Mouse (Mus musculus) embryo, embryonic 9.5 days (tissue): ENCODE results near the gene Prkch.

Experiments used
- DNase-seq: peaks from one replicate; pipeline ENCODE4 v3.0.0-alpha.2; 2017; ENCODE audit errors: extremely low spot score

The Prkch gene

DNA sequence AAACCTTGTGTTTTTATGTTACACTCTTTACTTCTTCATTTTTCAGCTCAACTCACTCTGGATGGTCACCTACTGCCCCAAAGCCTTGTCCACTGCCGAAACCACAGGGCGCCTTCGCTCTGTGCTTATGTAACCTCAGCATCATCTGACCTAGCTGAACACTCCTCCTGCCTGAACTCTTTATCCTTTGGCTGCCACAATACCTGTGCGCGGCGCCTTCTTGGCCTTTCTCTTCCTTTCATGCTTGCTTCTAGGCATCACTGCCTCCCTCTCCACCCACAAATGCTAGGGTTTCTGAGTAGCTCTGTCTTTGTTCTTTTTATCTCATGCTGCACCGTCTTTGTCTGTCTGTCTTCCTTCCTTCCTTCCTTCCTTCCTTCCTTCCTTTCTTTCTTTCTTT is 3.8 kb upstream of the Prkch start:
- no peak for DNase-seq

DNA sequence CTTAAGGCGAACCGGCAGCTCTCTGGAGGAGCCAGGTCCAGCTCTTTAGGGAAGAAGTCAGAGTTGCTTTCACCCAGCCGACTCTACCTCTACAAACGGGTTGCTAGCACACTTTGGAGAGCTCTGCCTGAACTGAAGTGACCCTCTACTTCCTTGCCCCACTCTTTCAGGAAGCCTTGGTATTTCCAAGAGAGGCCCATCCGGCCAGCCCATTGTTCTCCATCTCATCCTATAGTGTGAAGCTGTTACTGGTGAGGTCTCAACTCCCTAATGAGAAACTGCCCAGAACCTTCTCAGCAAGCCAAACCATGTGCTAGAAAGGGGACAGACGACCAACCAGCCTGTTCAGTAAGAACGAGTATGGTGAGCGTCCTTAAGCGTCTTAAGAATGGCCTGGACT is 1.3 kb upstream of the Prkch start:
- no peak for DNase-seq

DNA sequence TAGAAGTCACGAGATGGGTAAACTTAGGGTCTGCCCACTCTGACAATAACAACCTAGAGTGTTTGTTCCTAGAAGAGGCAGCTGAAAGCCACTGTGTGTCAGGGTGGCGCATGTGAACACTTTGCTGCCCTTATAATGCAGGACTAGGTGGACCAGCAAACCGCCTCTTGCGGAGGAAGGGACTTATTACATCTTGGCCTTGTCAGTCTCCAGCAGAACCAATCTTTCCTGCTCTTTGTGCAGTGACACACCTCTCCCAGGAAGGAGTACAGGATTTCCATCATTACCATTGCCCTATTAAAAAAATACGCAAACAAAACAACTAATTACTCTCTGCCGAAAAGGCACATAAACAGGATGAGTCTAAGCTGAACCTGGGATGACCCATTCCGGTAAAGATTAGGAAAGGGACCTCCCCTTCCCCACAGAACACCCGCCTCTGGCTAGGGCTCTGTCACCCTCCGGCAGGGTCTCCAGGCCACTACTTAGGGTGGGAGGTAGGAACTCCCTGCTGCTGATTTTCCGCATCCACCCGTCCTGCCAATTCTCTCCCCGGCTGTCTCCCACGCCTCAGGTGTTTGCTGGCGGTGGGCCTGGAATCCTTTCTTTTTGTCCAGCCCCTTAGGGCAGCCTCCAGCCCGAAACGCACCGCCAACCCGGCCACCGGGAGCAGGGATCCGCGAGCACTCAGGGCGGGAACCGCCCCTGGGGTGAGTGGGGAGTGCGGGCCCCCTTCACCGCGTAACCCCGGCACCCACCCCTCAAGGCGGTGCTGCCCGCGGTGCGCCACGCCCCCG is 585 bp upstream of the Prkch start:
- DNase-seq = peak; percentile 37

DNA sequence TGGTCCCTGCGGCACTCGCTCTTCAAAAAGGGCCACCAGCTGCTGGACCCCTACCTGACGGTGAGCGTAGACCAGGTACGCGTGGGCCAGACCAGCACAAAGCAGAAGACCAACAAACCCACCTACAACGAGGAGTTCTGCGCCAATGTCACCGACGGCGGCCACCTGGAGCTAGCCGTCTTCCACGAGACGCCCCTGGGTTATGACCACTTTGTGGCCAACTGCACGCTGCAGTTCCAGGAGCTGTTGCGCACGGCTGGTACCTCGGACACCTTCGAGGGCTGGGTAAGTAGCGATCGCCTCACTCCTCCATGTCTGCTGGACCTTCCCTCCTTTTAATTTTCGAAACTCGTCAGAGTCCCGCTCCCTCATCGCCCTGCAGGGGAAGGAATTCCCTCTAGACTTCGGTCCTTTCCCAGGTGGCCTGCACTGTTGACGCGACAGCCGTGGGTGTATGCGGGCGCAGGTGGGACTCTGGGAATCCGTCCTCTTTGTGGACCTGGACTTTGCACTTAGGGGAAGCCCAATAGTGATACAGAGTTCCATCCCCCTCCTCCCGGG is 725 bp downstream of the Prkch start:
- DNase-seq = no peak

DNA sequence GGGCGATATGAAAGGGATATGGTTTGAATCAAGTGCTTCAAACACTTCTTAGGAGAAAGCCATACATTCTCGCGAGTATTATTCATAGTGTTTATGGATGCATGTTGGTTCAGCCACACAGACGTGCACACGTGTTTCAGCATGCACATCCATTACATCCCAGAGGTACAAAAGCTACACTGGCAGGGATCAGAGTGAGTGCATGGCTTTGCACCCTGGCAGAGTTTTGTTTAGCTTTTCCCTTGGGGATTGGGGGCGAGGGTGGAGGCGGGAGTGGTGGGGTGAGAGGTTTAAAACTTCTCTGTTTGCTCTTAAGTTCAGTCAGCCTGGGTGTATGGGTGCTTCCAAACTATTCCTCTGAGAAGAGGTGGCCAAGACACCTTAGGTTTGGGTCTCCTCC is 1.3 kb downstream of the Prkch start:
- DNase-seq = peak; percentile 20

DNA sequence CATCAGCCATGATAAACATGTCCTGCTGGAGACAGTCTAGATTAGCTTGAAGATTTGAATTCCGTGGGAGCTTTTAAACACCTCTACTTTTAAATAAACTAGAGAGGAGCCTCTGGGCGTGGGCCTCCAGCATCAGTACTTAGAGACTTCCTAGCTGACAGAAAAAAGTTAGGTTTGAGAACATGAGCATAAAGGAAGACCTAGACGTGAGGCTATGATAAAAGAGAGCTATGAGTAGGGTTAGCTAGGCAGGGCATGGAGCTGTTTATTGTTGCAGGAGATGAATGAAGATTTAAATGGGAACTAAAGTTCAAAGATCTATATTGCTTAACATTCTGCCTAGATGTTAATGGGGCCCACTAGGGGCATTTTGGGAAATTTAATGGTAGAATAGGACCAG is 2.7 kb downstream of the Prkch start:
- DNase-seq = no peak

DNA sequence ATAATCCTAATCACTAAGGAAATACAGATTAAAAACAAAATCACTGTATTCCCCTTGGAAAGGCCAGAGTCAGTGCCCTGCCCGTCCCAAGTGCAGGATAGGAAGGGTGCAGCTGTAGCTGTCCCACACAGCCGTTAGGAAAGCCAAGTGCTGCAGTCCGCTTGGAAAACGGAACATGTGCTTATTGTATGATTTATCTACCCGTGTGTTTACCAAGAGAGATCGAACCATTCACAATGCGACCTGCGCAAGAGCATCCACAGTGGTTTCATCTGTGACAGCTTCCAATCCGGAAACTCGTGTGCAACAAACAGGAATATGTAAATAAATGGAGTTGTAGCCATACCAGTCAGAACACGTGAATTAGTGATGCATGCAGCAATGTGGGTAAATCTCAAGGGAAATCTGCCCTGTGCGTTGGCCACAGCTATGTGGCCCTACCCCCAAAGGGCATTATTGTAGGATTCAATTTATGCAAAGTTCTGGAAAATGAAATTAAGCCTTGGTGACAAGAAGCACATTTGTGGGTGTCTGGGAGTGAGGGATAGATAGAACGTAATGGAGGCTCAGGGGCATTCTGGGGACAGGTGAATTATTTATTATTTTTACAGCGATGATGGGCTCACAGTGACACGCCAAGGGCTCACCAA is 6.2 kb downstream of the Prkch start:
- DNase-seq = no peak

DNA sequence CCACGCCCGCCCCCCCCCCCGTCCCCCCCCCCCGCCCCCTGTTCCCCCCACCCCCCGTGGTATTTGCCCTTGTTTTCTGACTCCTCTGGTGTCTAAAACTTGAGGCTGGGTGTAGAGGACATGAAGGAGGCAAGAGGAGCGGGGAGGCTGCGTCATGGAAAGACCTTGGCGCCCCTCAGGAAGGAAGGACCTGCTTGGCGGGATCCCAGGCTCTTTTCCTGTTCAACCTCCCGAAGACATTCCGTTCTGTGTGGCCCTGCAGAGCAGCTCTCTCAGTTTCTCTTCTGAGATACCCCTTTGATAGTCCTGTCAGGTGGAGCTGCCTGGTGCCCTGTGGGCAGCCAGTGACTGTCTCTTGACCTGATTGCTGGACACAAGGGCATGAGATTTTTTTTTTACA is 7.0 kb downstream of the Prkch start:
- no peak for DNase-seq

DNA sequence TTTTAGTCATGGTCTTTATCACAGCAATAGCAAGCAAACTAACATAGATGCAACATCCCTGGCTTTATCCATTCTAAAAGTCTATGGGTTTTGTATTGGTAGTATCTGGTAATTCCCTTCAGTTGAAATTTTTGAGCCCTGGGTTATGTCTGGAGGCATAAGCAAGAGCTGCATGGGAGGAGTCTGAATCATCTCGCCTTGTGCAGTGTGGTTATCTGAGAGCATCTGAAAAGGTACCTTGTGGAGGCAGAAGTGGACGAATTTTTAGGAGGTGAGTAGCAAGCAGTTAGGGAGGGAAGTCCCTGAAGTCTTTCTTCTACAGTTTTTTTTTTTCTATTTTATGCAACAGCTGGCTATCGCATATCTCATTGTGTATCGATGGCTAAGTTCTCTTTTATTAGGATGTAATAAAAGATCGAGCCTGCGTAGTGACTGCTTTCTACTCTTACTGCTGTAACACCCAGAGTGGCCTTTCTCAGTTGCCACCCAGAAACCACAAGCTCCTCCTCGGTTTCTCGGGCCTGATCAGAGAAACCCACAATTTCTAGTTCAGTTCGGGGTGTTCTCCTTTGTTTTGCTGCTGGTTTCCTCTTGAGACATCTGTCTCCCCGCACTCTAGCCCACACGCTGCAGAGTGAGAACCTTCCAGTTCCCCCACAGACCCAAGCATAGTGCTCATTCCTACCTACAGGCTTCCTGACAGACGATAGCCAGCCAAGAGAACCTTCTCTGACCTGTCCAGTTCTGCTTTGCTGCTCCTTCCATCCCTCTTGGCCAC is 8.6 kb downstream of the Prkch start:
- no peak for DNase-seq

DNA sequence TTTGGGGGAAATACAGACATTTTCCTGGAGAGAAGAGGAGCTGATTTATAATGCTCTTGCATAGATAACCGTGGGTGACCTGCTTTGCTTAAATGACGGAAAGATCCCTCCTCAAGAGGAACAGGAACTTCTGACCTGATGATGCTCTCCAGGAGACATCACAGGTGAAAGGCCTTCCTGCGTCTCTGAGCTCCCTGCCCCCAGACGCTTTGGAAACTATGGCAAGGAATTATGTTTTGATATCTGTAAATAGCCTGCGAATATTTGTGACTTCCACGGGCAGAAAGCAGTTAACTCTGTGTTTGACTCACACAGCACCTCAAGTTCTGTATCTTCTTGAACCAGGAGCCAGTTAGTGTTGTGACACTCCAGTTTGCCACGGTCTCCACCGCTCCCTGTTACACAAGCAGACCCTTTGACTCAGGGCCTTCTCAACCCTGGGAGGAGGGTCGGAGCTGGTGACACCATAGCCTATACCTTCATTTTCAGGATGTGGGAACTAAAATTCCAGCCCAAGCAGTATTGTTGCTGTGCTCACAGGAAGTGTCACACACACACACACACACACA is 9.7 kb downstream of the Prkch start:
- DNase-seq = no peak

DNA sequence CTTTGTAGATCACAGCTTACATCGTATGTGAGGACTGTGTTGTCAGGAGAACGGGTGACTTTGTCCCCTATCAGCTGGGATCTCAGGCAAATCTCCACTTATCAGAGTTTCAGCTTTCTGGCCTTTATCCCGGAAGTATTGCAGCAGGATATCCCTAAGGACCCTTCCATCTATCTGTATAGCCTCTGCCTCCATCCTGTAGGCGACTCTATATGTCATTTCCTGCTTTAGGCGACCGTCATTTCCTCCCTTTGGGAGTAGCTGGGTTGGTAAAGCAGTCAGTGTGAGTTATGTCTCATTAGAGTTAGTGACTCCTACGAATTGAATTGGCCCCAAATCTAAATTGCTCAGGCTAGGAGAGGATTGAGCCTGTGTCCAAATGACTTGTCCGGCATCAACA is 10.6 kb downstream of the Prkch start:
- no peak for DNase-seq

DNA sequence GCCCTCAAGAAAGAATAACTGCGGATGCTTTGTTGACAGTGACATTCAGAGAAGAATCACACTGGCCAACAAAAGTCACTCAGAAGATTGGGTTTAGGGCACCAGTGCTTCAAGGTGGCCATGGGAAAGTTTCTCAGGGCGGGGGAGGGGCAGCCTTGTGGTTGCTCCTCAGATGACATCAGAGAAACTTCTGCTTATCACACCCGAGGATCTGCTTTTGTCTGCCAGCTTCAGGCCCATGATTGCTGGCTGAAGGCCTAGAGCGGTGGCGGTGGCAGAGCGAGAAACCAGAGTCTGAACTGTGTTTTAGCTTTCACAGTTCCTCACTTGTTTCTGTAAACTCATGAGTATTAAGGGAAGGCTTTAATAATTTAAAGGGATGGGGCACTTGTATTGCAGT is 13.6 kb downstream of the Prkch start:
- DNase-seq = no peak

DNA sequence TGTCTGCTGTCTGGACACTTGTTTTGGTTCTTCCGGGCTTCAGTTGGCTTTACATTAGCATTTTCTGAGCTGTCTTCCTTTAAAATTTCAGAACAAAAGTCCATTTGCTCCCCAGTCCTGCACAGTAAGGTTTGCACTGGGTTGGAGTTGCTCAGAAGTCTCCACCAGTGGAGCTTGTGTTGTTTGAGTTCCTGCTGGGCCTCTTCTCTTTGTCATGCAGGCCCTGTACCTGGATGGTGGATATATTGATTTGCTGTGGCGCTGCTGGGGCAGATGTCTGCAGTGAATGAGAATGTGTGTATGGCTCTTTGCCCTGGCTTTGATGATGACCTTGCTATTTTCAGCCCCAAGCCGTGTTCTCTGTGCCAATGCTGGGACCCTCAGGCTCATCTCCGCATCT is 15.9 kb downstream of the Prkch start:
- no peak for DNase-seq

DNA sequence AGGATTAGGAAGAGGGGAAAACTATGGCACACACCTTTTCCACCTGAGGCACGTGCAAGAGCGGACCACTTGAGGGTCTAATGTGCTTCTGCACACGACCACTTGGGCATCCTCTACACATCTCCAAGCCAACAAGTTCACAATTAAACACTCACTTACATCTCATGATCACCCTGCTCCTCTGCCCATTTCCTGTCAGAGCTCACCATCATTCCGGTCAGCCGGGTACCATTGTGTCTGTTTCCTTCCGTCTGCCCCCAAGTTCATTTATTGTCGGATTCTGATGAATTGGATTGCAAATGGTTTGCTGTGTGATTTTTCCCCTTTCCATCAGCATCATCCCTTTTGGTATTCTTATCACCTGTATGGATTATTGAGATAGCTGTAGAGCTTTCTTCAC is 18.4 kb downstream of the Prkch start:
- no peak for DNase-seq

DNA sequence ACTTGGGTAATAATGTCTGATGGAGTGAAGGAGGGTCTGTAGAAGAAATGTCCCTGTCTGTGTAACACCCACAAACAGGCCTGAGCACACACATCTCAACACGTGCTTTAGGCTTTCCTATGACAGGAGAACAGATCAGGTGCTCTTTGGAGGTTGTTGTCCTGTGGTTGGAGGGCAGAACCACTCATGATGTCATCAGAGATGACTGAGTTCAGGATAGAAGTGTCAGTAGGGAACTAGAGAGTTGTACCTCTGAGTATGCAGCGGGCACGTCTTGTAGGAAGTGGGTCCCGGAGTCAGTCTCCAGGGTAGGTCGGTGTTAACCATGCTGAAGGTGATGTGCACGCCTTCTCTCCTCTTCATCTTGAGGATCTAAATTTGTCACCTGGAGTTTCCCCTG is 19.1 kb downstream of the Prkch start:
- DNase-seq = no peak

DNA sequence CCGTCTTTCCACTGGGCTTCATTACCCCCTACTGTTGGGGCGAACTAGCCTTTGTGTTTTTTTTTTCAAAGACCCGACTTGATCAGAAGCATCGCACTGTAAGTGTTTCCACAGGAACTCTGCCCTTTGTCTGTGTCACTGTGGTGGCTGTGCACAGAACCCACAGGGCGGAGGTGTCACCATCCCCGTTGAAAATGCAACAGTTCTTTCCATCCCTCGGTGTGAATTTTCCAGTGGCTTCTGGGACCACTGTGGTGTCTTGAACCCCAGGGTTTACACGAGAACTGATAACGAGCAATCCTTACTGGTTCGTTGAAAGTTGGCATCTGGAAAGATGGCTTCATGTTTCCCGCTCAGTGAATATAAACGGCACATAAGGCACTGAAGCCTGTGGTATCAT is 20.2 kb downstream of the Prkch start:
- DNase-seq = no peak

DNA sequence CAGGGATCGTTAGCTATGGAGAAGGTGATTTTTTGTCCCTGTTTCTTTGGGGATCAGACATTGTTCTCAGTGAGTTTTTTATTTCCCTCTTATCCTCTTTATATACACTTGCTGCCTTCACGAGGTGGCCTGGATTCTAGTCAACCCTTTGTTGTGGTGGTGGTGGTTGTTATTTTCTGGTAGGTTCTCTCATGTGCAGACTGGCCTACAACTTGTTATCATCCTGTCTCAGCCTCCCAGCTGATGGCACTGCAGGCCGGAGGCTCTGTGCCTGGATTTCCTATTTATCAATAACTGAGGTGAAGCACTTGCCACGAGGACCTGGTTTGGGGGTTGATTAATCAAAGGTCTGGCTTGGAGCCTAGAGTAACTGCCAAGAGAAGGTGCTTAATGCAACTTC is 20.6 kb downstream of the Prkch start:
- no peak for DNase-seq

DNA sequence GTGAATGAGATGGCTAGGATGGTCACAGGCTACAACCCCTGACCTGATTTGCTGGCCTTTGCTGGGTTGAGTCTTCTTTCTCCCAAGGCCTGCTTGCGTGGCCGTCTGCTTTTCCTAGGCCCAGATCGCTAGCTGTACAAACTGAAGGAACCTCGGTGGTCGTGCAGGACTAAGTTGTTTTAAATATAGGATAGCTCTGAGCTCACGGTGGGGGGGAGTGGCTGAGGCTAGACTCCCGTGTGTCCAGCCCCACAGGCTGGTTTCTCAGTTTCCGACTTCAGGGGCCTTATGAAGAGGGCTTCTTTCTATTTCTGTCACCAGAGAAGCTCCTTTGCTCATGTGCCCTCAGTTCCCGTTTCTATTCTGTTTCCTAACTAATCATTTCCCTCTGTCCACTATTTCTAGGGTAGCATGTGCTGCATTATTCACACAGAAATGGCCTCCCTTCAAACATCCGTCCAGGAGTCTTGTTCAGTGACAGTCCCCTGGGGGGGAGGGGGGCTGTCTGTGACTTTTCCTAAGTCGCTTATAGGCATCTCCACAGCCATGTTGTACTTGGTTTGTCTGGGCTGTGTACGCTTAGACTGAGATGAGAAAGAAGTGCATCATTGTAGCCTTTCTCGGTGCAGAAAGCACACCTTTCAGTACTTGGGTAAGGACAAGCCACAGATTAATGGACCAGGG is 22.9 kb downstream of the Prkch start:
- no peak for DNase-seq

DNA sequence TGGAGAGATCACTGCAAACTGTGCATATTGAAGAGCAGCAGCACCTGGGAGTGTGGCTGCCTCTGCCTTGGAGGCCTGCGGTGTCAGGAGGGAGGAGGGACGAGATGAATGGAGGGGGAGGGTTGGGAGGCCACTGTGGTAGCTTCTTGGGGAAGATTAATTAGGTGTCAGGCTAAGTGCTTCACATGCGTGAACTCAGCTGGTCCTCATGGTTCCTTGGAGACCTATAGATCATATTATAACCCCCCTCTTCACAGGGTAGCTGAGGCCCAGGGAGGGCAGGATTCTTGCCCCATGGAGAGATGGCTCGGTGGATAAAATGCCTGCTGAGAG is 23.4 kb downstream of the Prkch start:
- DNase-seq = peak; percentile 63

DNA sequence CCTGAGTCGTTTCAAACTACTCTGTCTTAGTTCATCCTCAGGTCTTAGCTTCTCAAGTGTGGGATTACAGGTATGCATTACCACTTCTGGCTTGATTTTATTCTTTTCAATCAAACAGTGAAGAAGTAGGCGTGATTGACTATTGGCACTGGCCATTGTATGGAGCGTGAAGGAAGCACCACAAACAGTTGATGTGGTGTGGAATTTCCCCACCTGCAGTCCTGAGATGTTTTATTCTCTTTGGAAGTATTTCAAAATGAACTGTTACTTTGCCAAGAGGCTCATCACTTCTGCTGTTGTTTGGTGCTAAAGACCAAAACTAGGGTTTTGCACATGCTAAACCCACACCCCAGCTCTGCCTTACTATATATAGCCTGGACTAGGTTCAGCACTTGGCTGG is 24.7 kb downstream of the Prkch start:
- no peak for DNase-seq

DNA sequence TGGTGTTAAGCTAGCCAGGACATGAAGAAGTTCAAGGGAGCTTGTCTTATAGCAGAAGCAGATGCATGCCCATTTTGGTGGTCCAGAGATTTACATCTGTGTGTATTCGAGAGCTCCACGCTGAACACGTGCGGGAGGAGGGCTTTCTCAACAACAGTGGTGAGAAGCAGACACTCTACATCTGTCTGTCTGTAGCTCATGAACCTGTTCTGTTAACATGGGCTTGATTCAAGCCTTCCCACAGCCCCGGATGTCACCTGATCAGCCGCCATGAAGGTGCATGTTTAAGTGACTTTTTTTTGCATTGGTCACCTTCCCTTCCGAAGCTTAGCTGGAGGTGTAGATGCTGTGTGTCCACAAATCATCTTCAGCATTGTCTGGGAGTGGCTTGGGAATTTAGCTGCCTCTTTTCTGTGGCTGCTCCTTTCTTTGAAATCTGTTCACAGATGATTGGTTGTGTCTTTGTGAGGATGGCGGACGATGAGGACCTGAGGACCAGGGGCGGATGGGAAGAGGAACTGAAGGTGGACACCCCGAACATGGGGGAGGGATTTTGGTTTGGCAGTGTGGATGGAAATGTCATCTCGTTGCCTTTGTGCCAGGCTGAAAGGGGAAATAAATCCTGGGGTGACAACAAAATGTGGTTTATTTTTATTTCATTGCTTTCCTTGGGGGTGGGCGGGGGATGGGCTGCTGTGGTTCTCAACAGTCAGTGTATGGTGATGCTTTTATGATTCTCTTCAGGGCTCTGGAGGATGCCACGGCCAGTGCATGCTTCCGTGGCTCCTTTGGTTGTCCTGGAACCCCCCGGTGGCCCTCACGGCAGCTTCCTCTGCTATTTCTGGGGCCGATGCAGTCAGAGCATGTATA is 25.3 kb downstream of the Prkch start:
- DNase-seq = no peak
